ENCODE assay signal across 12 mouse cellular contexts in genomic region chr5:43087077-43087476, GRCm38 (mm10).
"Had no signal": no experiment of that assay in that cellular context is flagged by ENCODE, and none has a peak within 500 bp of the region (broad histone marks: within the 10 kb centered on the region; RNA-seq: fewer than 3 reads in every experiment).

No protein-coding gene starts in this region.

- H3K27me3 ChIP-seq: midbrain, embryonic 12.5 days; neural tube, embryonic 12.5 days; stomach, embryonic 15.5 days had no signal

- H3K36me3 ChIP-seq: midbrain, embryonic 10.5 days; midbrain, embryonic 12.5 days; neural tube, embryonic 12.5 days; stomach, embryonic 15.5 days had no signal

- H3K4me2 ChIP-seq: lung, embryonic 14.5 days; midbrain, embryonic 12.5 days; neural tube, embryonic 12.5 days; stomach, embryonic 15.5 days had no signal

- H3K4me1 ChIP-seq: neural tube, embryonic 12.5 days had no signal

- H3K27ac ChIP-seq: neural tube, embryonic 12.5 days had no signal

- DNase-seq: lung, adult 18-20 months; lung, embryonic 14.5 days; lung, postnatal 10 days; lung, postnatal 4 days; right cerebral cortex, postnatal 14 days; thymus, adult 18-20 months; thymus, postnatal 14 days; thymus, postnatal 36 days had no signal

- H3K4me3 ChIP-seq: midbrain, embryonic 10.5 days; midbrain, embryonic 12.5 days; neural tube, embryonic 12.5 days; stomach, embryonic 15.5 days had no signal

- H3K9me3 ChIP-seq: midbrain, embryonic 10.5 days; midbrain, embryonic 12.5 days; neural tube, embryonic 12.5 days; stomach, embryonic 15.5 days had no signal

- H3K9ac ChIP-seq: lung, embryonic 14.5 days; midbrain, embryonic 12.5 days; neural tube, embryonic 12.5 days; stomach, embryonic 15.5 days had no signal
